Comparison of ENCODE assay signal across 11 mouse cellular contexts in the genomic region with DNA sequence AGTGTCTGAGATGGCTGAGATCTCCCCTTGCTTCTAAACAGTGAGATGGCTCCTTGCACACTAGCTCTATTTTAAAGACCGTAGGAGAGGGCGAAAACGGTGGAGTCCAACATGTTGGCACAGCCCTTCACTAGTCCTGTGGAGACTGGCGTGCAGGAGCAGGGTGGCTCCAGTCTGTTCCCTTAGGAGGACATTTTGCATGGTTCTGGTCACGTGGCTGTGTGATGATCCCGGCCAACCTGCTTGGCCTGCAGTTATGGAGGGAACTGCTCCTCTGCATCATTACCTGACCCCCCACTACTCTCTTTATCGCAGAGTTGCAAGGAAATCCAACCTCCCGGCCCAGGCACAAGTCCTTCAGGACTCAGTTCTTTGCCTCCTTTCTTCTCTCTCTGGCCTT.
"Had no signal": no experiment of that assay in that cellular context is flagged by ENCODE, and none has a peak within 500 bp of the region (broad histone marks: within the 10 kb centered on the region; RNA-seq: fewer than 3 reads in every experiment).

No protein-coding gene starts in this region.

- DNase-seq: kidney, adult 18-20 months; kidney, postnatal 10 days; kidney, postnatal 4 days; lung, postnatal 14 days; right cerebral cortex, adult 18-20 months; right cerebral cortex, postnatal 25 days had no signal

- H3K9me3 ChIP-seq: limb, embryonic 10.5 days; liver, embryonic 15.5 days; midbrain, embryonic 13.5 days had no signal

- H3K36me3 ChIP-seq: limb, embryonic 10.5 days; liver, embryonic 15.5 days; midbrain, embryonic 13.5 days had no signal

- H3K9ac ChIP-seq: liver, embryonic 15.5 days; midbrain, embryonic 13.5 days had no signal

- ATAC-seq: midbrain, embryonic 13.5 days had no signal

- H3K4me3 ChIP-seq: left cerebral cortex, adult 2 months; limb, embryonic 10.5 days; liver, embryonic 15.5 days; midbrain, embryonic 13.5 days had no signal

- H3K27ac ChIP-seq: left cerebral cortex, adult 2 months; limb, embryonic 10.5 days; liver, embryonic 15.5 days; midbrain, embryonic 13.5 days had no signal

- H3K4me2 ChIP-seq: liver, embryonic 11.5 days; liver, embryonic 15.5 days; midbrain, embryonic 13.5 days had no signal
